Mouse (Mus musculus) ES-E14 (cell line): ENCODE measurements around the gene Nmrk2. TPM values are rescaled to one million over a fixed set of nuclear protein-coding genes. Genes with fewer than 3 reads are reported as not detected.

Experiments
- DNase-seq: peaks from one replicate; pipeline ENCODE4 v3.0.0-alpha.2; 2013; ENCODE audit warnings: low read depth, low spot score
- H3K27ac ChIP-seq: 2 replicates; pipeline ENCODE4 v1.5.1; 2012; ENCODE audit warnings: low read depth, mild to moderate bottlenecking, low read length, moderate library complexity, mixed read lengths; ENCODE audit not compliant: poor library complexity, insufficient read depth, severe bottlenecking
- H3K36me3 ChIP-seq: 2 replicates; pipeline ENCODE4 v1.6.1; 2012; ENCODE audit warnings: mild to moderate bottlenecking, low read length, moderate library complexity, mixed read lengths; ENCODE audit not compliant: control insufficient read depth, poor library complexity, insufficient read depth, severe bottlenecking
- H3K4me1 ChIP-seq, 2 experiments: fragments of 150-350 bp in 1 of 2; sonication (generic) in 1 of 2; 2 replicates each; pipeline ENCODE4 v1.6.1; 2012; ENCODE audit warnings: low read length in 2 of 2, mild to moderate bottlenecking in 1 of 2, mixed read lengths in 1 of 2; ENCODE audit not compliant: control insufficient read depth in 2 of 2, insufficient read depth in 2 of 2, poor library complexity in 1 of 2
- H3K4me3 ChIP-seq, 2 experiments: fragments of 150-350 bp in 1 of 2; sonication (generic) in 1 of 2; 2 replicates each; pipeline ENCODE4 v1.5.1; 2012; ENCODE audit warnings: low read length in 2 of 2, low read depth in 1 of 2, mild to moderate bottlenecking in 1 of 2, mixed read lengths in 1 of 2; ENCODE audit not compliant: insufficient read depth in 1 of 2, poor library complexity in 1 of 2, severe bottlenecking in 1 of 2
- H3K9ac ChIP-seq: 2 replicates; pipeline ENCODE4 v1.6.1; 2012; ENCODE audit warnings: low read depth, mild to moderate bottlenecking, low read length, mixed read lengths; ENCODE audit not compliant: poor library complexity, insufficient read depth, severe bottlenecking
- H3K9me3 ChIP-seq: fragments of 150-350 bp; sonication (generic); 2 replicates; pipeline ENCODE4 v1.6.1; 2012; ENCODE audit warnings: low read depth, mild to moderate bottlenecking, low read length; ENCODE audit not compliant: control insufficient read depth, insufficient read depth
- CHD2 ChIP-seq: IDR thresholded peaks from 2 replicates; pipeline ENCODE4 v1.6.1; 2014; ENCODE audit warnings: mild to moderate bottlenecking, low read depth, low read length, inconsistent platforms
- HCFC1 ChIP-seq: IDR thresholded peaks from 2 replicates; pipeline ENCODE4 v1.6.1; 2012; ENCODE audit warnings: low read length, inconsistent platforms, borderline replicate concordance; ENCODE audit not compliant: insufficient read depth
- MAFK ChIP-seq: IDR thresholded peaks from 2 replicates; pipeline ENCODE4 v1.6.1; 2014; ENCODE audit warnings: mild to moderate bottlenecking, low read depth, low read length, inconsistent platforms; ENCODE audit not compliant: insufficient read depth
- ZC3H11A ChIP-seq: IDR thresholded peaks from 2 replicates; pipeline ENCODE4 v1.6.1; 2012; ENCODE audit warnings: low read depth, mild to moderate bottlenecking, inconsistent platforms, low read length, borderline replicate concordance
- ZNF384 ChIP-seq: IDR thresholded peaks from 2 replicates; pipeline ENCODE4 v1.6.1; 2012; ENCODE audit warnings: low read depth, low read length, inconsistent platforms
- in situ Hi-C, 2 experiments: fragments of 600-800 bp; cut with MboI; formaldehyde crosslinking; loops; one replicate each; pipeline ENCODE4 v1.15.1; 2025; ENCODE audit warnings: low sequenced_read_pairs in 2 of 2, inconsistent platforms in 1 of 2; ENCODE audit not compliant: unreplicated experiment in 2 of 2
- total RNA-seq: library from RNA; depleted of rRNA; stranded (reverse); fragments of 300-350 nt; gene quantifications from 2 replicates; pipeline ENCODE4 v1.2.3, GENCODE M21; 2012

The Nmrk2 gene
- total RNA-seq, 1 experiment: not detected

DNA sequence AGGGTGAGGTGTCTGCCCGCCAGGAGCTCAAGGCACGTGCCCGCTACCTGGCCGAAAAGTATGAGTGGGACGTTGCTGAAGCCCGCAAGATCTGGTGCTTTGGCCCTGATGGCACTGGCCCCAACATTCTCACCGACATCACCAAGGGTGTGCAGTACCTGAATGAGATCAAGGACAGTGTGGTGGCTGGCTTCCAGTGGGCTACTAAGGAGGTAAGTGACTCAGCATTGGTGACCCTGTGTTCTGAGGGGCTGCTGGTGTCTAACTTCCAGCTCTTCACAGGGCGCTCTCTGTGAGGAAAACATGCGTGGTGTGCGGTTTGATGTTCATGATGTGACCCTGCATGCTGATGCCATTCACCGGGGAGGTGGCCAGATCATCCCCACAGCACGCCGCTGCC is 20.9 kb downstream of the Nmrk2 start:
- H3K9ac ChIP-seq: no peak overlapping the region
- peaks cover 0 to 13% of the 10 kb centered on the region in 2 experiments; a peak in 3 of 4 replicates for H3K4me1 ChIP-seq
- no peaks in the 10 kb centered on the region for H3K9me3 ChIP-seq
- in situ Hi-C loops: no loop called here
- peak overlapping the region; percentile 78; the same call in 1 of the 2 replicates for H3K27ac ChIP-seq
- H3K36me3 ChIP-seq: peaks cover 61% of the 10 kb centered on the region
- TF ChIP-seq HCFC1: no peak
- no peak for TF ChIP-seq ZNF384
- no peak for TF ChIP-seq MAFK
- TF ChIP-seq ZC3H11A: no peak
- no peak for TF ChIP-seq CHD2
- DNase-seq: no peak
- H3K4me3 ChIP-seq: no peak overlapping the region

DNA sequence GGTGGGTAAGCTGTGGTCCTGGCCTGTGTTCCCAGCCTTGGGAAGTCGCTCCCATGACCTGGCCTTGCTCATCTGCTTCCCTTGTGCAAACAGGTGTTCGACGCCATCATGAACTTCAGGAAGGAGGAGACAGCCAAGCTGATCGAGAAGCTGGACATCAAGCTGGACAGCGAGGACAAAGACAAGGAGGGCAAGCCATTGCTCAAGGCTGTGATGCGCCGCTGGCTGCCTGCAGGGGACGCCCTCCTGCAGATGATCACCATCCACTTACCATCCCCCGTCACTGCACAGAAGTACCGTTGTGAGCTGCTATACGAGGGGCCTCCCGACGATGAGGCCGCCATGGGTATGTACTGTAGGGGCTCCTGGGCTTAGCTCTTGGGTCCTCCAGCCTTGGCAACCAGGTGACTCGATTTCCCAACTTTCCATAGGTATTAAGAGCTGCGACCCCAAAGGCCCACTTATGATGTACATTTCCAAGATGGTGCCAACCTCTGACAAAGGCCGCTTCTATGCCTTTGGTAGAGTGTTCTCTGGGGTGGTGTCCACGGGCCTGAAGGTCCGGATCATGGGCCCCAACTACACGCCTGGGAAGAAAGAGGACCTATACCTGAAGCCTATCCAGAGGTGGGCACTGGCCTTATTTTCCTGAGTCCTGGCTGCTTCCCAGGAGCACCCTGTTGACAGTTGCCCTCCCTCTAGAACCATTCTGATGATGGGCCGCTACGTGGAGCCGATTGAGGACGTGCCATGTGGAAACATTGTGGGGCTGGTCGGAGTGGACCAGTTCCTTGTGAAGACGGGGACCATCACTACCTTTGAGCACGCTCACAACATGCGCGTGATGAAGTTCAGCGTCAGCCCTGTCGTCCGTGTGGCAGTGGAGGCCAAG is 22.2 kb downstream of the Nmrk2 start:
- Histone ChIP-seq H3K36me3 (peaks cover 56% of the 10 kb centered on the region), H3K4me3 (peak overlapping the region; percentile 0 to 3; a peak in 1 of 4 replicates), H3K27ac (no peak overlapping the region; the same call in 1 of the 2 replicates), H3K9me3 (no peaks in the 10 kb centered on the region), H3K9ac (peak overlapping the region; percentile 26; the same call in 1 of the 2 replicates), H3K4me1 (peaks cover 0 to 13% of the 10 kb centered on the region in 2 experiments; a peak in 3 of 4 replicates)
- DNase-seq: no peak
- TF ChIP-seq MAFK: no peak
- TF ChIP-seq HCFC1: no peak
- no peak for TF ChIP-seq CHD2
- TF ChIP-seq ZNF384: no peak
- no peak for TF ChIP-seq ZC3H11A
- in situ Hi-C loops: no loop called here

GRCm38 (mm10) chr10:81178927-81179326 is 22.9 kb downstream of the Nmrk2 start:
- no peak overlapping the region for H3K27ac ChIP-seq
- DNase-seq: no peak
- H3K4me3 ChIP-seq: peak overlapping the region; percentile 93 to 97; a peak in 3 of 4 replicates
- peak overlapping the region; percentile 99 for H3K9ac ChIP-seq
- peaks cover 54% of the 10 kb centered on the region for H3K36me3 ChIP-seq
- in situ Hi-C loops: no loop called here
- TF ChIP-seq HCFC1 (no peak), ZNF384 (no peak), CHD2 (no peak), ZC3H11A (no peak), MAFK (no peak)
- H3K4me1 ChIP-seq: peaks cover 0 to 13% of the 10 kb centered on the region in 2 experiments; a peak in 3 of 4 replicates
- H3K9me3 ChIP-seq: no peaks in the 10 kb centered on the region

- in situ Hi-C loops: no loop called here
- peaks cover 54% of the 10 kb centered on the region for H3K36me3 ChIP-seq
These were observed 23.7 kb downstream of the Nmrk2 start for GRCm38 (mm10) chr10:81177958-81178712.

More at GRCm38 (mm10) chr10:81177958-81178712, 23.7 kb downstream of the Nmrk2 start:
- no peaks in the 10 kb centered on the region for H3K9me3 ChIP-seq
- no peak for DNase-seq
- no peak for TF ChIP-seq MAFK
- no peak for TF ChIP-seq HCFC1
- no peak for TF ChIP-seq ZNF384
- no peak for TF ChIP-seq ZC3H11A
- no peak for TF ChIP-seq CHD2
- H3K9ac ChIP-seq: peak overlapping the region; percentile 99
- peaks cover 0 to 10% of the 10 kb centered on the region in 2 experiments; a peak in 2 of 4 replicates for H3K4me1 ChIP-seq
- peak overlapping the region; percentile 93 to 97 for H3K4me3 ChIP-seq
- H3K27ac ChIP-seq: peak overlapping the region; percentile 69; the same call in 1 of the 2 replicates
